Mouse (Mus musculus) kidney, postnatal 0 days (tissue): Measurements from ENCODE around the gene Cntn5. TPM values are rescaled to one million over a fixed set of nuclear protein-coding genes. Genes with fewer than 3 reads are reported as not detected.

Experiments
- ATAC-seq: fragments of 200-750 bp; cut with Nextera tagmentation; replicated peaks from 2 replicates; pipeline ENCODE4 v1.8.0; 2017; ENCODE audit warnings: low read depth, moderate number of reproducible peaks, moderate TSS enrichment, moderate library complexity; ENCODE audit not compliant: low FRiP score
- DNase-seq: peaks from one replicate; pipeline ENCODE4 v3.0.0-alpha.2; 2016; ENCODE audit warnings: low spot score
- H3K27ac ChIP-seq: fragments of 300-500 bp; sonication (generic); 2 replicates; pipeline ENCODE4 v1.5.1; 2014; ENCODE audit warnings: mild to moderate bottlenecking
- H3K27me3 ChIP-seq: fragments of 300-500 bp; sonication (generic); 2 replicates; pipeline ENCODE4 v1.6.1; 2014; ENCODE audit warnings: low read length, mixed read lengths; ENCODE audit not compliant: insufficient read depth
- H3K36me3 ChIP-seq: fragments of 300-500 bp; sonication (generic); 2 replicates; pipeline ENCODE4 v1.6.1; 2014; ENCODE audit warnings: low read length, mixed read lengths; ENCODE audit not compliant: insufficient read depth
- H3K4me1 ChIP-seq: fragments of 300-500 bp; sonication (generic); replicated peaks from 2 replicates; pipeline ENCODE4 v1.6.1; 2014; ENCODE audit warnings: antibody characterized with exemption, low read length, mixed read lengths; ENCODE audit not compliant: insufficient read depth
- H3K4me2 ChIP-seq: fragments of 300-500 bp; sonication (generic); 2 replicates; pipeline ENCODE4 v1.6.1; 2014; ENCODE audit warnings: mild to moderate bottlenecking, low read length, moderate library complexity, mixed read lengths
- H3K4me3 ChIP-seq: fragments of 300-500 bp; sonication (generic); replicated peaks from 2 replicates; pipeline ENCODE4 v1.5.1; 2014; ENCODE audit warnings: low read depth, low read length
- H3K9ac ChIP-seq: fragments of 300-500 bp; sonication (generic); 2 replicates; pipeline ENCODE4 v1.6.1; 2014; ENCODE audit warnings: low read depth, low read length
- H3K9me3 ChIP-seq: fragments of 300-500 bp; sonication (generic); replicated peaks from 2 replicates; pipeline ENCODE4 v1.6.1; 2016; ENCODE audit warnings: low read length, inconsistent platforms, mixed read lengths
- CTCF ChIP-seq: IDR thresholded peaks from 2 replicates; pipeline ENCODE4 v1.5.1; 2016; ENCODE audit warnings: antibody characterized with exemption, low read depth, mild to moderate bottlenecking, moderate library complexity
- WGBS: fragments of 180-500 bp; shearing (Covaris S2); extraction: QIAGEN DNeasy Blood & Tissue Kit; methylation state at CpG from one replicate; pipeline ENCODE4 v1.1.7; 2014; 5-methylcytosine and 5-hydroxymethylcytosine counted together
- polyA plus RNA-seq: library from polyadenylated mRNA; unstranded; fragments of >200 nt; fragmentation: Nextera tagmentation; extraction: Ambion mirVana; gene quantifications from 2 replicates; pipeline ENCODE4 v1.2.1, GENCODE M21; 2015

Gene Cntn5
- polyA plus RNA-seq, result 0.43 and 0.52 TPM in 2 replicates

- Histone ChIP-seq H3K27me3 (no peaks in the 10 kb centered on the region), H3K36me3 (no peaks in the 10 kb centered on the region), H3K4me3 (0 out of 2 replicates have a peak within 1 kb of the TSS, but pooled peaks have one; percentile 1), H3K9me3 (no peaks in the 10 kb centered on the region), H3K27ac (no peak within 1 kb of the TSS), H3K4me1 (no peaks in the 10 kb centered on the region), H3K4me2 (peak within 1 kb of the TSS; percentile 45), H3K9ac (no peak within 1 kb of the TSS)
- DNase-seq (no peak), ATAC-seq (no peak; the same call in 1 of the 2 replicates)
- 2% methylated on average over 28 of the region's 28 CpGs for WGBS
- no peak for TF ChIP-seq CTCF
These were observed at the start of gene Cntn5 for GRCm38 (mm10) chr9:10904616-10905363. TSS of gene Cntn5 (minus strand) at chr9:10904775.

GRCm38 (mm10) chr9:10950470-10950869 is 45.9 kb upstream of the Cntn5 start:
- Histone ChIP-seq H3K36me3 (no peaks in the 10 kb centered on the region), H3K27ac (no peak overlapping the region), H3K4me2 (no peak overlapping the region), H3K27me3 (no peaks in the 10 kb centered on the region), H3K4me3 (no peak overlapping the region), H3K9me3 (no peaks in the 10 kb centered on the region), H3K4me1 (no peaks in the 10 kb centered on the region), H3K9ac (no peak overlapping the region)
- DNase-seq (no peak), ATAC-seq (no peak)
- no peak for TF ChIP-seq CTCF

GRCm38 (mm10) chr9:10909573-10909972 is 5.0 kb upstream of the Cntn5 start:
- DNase-seq (peak; percentile 86), ATAC-seq (no peak)
- Histone ChIP-seq H3K27me3 (no peaks in the 10 kb centered on the region), H3K4me1 (no peaks in the 10 kb centered on the region), H3K4me2 (no peak overlapping the region), H3K9ac (no peak overlapping the region), H3K9me3 (no peaks in the 10 kb centered on the region), H3K4me3 (no peak overlapping the region), H3K27ac (no peak overlapping the region), H3K36me3 (no peaks in the 10 kb centered on the region)
- peak; percentile 74 for TF ChIP-seq CTCF
- WGBS, result 18% methylated on average over 5 of the region's 5 CpGs

GRCm38 (mm10) chr9:10905696-10906095 is 1.1 kb upstream of the Cntn5 start:
- no peaks in the 10 kb centered on the region for H3K36me3 ChIP-seq
- no peaks in the 10 kb centered on the region for H3K9me3 ChIP-seq
- H3K9ac ChIP-seq, result no peak overlapping the region
- H3K4me2 ChIP-seq, result no peak overlapping the region
- H3K4me1 ChIP-seq, result no peaks in the 10 kb centered on the region
- DNase-seq (no peak), ATAC-seq (no peak)
- no peak overlapping the region for H3K27ac ChIP-seq
- no peaks in the 10 kb centered on the region for H3K27me3 ChIP-seq
- WGBS, result 67% methylated on average over 9 of the region's 9 CpGs
- H3K4me3 ChIP-seq, result no peak overlapping the region
- TF ChIP-seq CTCF, result no peak

- no peaks in the 10 kb centered on the region for H3K4me1 ChIP-seq
- no peak for TF ChIP-seq CTCF
- H3K36me3 ChIP-seq, result no peaks in the 10 kb centered on the region
- no peaks in the 10 kb centered on the region for H3K9me3 ChIP-seq
- H3K27ac ChIP-seq, result no peak overlapping the region
- no peaks in the 10 kb centered on the region for H3K27me3 ChIP-seq
- ATAC-seq, result no peak
- H3K4me2 ChIP-seq, result no peak overlapping the region
- DNase-seq, result no peak
- no peak overlapping the region for H3K4me3 ChIP-seq
- no peak overlapping the region for H3K9ac ChIP-seq
- WGBS, result 45% methylated on average over 1 of the region's 1 CpGs
These were observed 24.8 kb downstream of the Cntn5 start for GRCm38 (mm10) chr9:10879758-10880157.

GRCm38 (mm10) chr9:10873881-10874280 is 30.7 kb downstream of the Cntn5 start:
- Histone ChIP-seq H3K4me3 (no peak overlapping the region), H3K27ac (no peak overlapping the region), H3K36me3 (no peaks in the 10 kb centered on the region), H3K4me1 (no peaks in the 10 kb centered on the region), H3K9ac (no peak overlapping the region), H3K9me3 (no peaks in the 10 kb centered on the region), H3K27me3 (no peaks in the 10 kb centered on the region), H3K4me2 (no peak overlapping the region)
- 79% methylated on average over 3 of the region's 3 CpGs for WGBS
- ATAC-seq, result no peak
- no peak for DNase-seq
- TF ChIP-seq CTCF, result no peak
